Mouse (Mus musculus): ENCODE measurements around the gene Top3b. TPM values are rescaled to one million over a fixed set of nuclear protein-coding genes. Genes with fewer than 3 reads are reported as not detected.
"Not testable (repeated sequence)": the region's sequence is repeated elsewhere in the genome, so short reads cannot be mapped to it uniquely, and the experiment has no call there.

Top3b gene
- total RNA-seq (2021): 10 to 100 TPM; 39.6 to 42.8 TPM

DNA sequence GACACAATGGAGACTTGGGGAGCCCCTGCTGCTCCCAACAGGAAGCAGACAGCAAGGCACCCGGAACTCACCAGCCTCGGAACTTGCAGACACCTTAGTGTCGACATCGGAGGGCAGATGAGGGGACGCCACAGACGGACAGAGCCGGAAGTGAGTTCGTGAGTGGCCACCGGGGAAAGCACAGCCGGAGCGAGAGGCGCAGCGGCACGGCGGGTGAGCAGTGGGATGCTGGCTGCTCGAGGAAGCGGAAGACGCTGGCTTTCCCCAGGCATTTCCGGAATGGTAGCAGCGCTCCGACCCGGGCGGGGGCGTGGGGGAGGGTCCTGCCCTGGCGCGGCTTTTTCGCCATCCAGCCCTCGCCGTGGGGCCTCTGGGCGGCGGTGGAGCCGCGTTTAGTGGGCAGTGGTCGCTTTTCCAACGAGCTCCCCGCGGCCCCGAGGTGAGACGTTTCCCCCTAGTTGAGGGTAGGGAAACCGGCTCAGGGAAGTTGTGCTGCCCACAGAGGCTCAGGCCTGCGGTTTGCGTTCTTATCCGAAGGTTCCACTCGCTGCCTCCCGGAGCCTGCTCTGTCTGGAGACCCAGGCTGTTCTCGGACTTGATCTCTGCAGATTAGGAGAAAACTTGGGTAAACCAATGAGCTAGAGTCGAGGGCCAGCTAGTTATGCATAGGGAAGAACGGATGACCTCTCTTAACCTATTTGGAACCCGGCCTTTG, at the start of gene Top3b, which contains the start of gene Vpreb1:
Gene Top3b, plus strand, starts transcription at position 120 of the 715 bp plus-strand sequence.
Gene Vpreb1, minus strand, starts transcription at position 227 of the 715 bp plus-strand sequence.
- intact Hi-C loops (cut with DNase I): loop anchor here (2.0 kb wide), 1 partner anchor 26 kb away; the partner anchor contains the start of gene Ppm1f
- peak; percentile 91 to 93 for DNase-seq

GRCm38 (mm10) chr16:16825476-16825875, 45.1 kb upstream of the Top3b start:
- intact Hi-C loops (cut with DNase I): no loop called here
- DNase-seq: no peak

DNA sequence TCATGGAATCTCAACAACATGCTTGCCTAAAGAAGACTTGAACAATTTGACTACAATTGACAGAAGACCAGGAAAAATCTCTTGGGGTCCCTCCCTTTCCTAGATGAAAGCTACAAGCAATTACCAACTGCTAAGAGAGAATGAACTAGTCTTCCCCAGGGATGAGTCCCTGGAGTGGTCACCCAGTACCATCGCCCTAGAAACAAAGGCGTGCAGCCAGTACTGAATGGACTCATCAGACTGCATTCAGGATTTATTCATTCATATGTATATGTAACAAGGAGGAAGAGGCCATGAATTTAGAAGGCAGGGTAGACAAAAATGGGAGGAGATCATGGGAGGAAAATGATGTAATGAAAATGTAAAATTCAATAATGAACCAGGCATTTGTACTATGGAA, 44.3 kb upstream of the Top3b start:
- intact Hi-C loops (cut with DNase I): no loop called here
- DNase-seq: no peak

- intact Hi-C loops (cut with DNase I): no loop called here
- peak; percentile 27 to 47 for DNase-seq
These were observed 41.5 kb upstream of the Top3b start, which contains the start of gene Spag6l for GRCm38 (mm10) chr16:16828757-16829615. Gene Spag6l (minus strand): TSS chr16:16829456.

GRCm38 (mm10) chr16:16829671-16830070, 40.9 kb upstream of the Top3b start:
- intact Hi-C loops (cut with DNase I): no loop called here
- no peak for DNase-seq

DNA sequence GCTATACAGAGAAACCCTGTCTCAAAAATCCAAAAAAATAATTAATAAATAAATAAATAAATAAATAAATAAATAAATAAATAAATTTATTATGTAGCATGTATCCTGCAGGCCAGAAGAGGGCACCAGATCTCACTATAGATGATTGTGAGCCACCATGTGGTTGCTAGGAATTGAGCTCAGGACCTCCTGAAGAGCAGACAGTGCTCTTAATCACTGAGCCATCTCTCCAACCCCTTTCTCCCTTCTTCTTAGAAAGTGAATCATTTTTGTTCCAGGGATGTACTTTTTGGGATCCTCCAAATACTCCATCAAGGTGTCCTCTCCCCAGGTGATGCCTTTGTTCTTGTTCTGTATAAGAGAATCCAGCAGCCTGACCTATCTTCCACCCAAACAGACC, 21.3 kb upstream of the Top3b start:
- no peak for DNase-seq
- intact Hi-C loops (cut with DNase I): no loop called here

GRCm38 (mm10) chr16:16852411-16852810, 18.1 kb upstream of the Top3b start:
- intact Hi-C loops (cut with DNase I): no loop called here
- DNase-seq: no peak

- intact Hi-C loops (cut with DNase I): loop anchor here (1.0 kb wide), 1 partner anchor 57 kb away; no protein-coding TSS in a partner anchor
These were observed 15.7 kb upstream of the Top3b start for GRCm38 (mm10) chr16:16854836-16855235.

DNA sequence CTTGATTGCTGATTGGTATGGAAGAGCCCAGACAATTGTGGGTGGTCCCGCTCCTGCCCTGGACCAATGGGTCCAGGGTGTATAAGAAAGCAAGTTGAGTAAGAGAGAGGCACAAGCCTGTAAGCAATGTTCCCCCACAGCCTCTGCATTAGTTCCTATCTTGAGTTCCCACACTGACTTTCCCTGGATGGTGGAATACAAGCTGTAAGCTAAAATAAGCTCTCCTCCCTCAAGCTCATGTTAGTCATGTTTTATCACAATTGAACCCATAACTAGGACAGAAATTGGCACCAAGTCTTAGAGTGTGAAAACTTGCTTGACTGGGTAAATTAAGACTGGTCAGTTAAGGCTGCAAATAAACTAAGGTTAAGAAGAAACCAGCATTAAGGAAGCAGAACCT, 15.0 kb upstream of the Top3b start:
- intact Hi-C loops (cut with DNase I): loop anchor here (1.0 kb wide), 1 partner anchor 57 kb away; no protein-coding TSS in a partner anchor

More at GRCm38 (mm10) chr16:16854836-16855235, 15.7 kb upstream of the Top3b start:
- peak; percentile 58 to 75 for DNase-seq

DNA sequence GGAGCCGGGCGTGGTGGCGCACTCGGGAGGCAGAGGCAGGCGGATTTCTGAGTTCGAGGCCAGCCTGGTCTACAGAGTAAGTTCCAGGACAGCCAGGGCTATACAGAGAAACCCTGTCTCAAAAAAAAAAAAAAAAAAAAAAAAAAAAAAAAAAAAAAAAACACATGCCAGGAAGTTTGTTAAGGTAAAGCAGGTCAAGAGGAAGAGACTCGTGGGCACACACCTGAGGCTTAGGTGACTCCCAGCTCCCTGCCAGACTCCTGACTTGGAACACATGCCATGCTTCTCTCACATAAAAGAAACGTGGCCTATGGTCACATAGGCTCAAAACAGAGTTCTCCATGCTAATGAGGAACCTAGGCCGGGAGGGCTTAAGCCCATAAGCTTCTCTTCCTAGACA, 14.5 kb upstream of the Top3b start:
- intact Hi-C loops (cut with DNase I); DNase-seq: not testable (repeated sequence)

More for the DNA sequence above, 15.0 kb upstream of the Top3b start:
- no peak for DNase-seq

- intact Hi-C loops (cut with DNase I): no loop called here
- DNase-seq: no peak
These were observed 13.6 kb upstream of the Top3b start for GRCm38 (mm10) chr16:16856731-16857476.

GRCm38 (mm10) chr16:16862288-16862687, 8.2 kb upstream of the Top3b start:
- intact Hi-C loops (cut with DNase I): no loop called here
- DNase-seq: no peak

DNA sequence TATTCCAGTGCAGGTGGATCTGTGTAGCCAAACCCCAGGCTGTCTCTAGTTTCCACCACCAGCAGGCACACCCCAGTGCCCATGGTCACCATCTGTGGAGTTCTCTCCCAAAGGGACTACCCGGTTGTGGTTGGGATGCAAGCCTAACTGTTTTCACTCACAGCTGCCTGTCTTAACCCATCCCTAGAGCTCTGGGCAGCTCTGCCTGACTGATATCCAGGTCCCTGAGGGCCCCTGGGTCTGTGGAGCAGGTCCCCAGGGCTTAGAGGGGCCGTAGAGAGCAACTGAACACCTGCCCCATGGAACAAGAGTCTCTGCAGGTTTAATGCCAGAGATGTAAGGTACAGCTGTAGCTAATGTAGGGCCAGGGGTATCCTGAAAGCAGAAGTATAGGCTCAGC, 6.6 kb upstream of the Top3b start, which contains the start of gene Igll1:
Gene Igll1, minus strand, starts transcription at position 8 of the 400 bp plus-strand sequence.
- intact Hi-C loops (cut with DNase I): no loop called here
- DNase-seq: no peak

- intact Hi-C loops (cut with DNase I): no loop called here
- no peak for DNase-seq
These were observed 5.3 kb upstream of the Top3b start for GRCm38 (mm10) chr16:16865217-16865616.

DNA sequence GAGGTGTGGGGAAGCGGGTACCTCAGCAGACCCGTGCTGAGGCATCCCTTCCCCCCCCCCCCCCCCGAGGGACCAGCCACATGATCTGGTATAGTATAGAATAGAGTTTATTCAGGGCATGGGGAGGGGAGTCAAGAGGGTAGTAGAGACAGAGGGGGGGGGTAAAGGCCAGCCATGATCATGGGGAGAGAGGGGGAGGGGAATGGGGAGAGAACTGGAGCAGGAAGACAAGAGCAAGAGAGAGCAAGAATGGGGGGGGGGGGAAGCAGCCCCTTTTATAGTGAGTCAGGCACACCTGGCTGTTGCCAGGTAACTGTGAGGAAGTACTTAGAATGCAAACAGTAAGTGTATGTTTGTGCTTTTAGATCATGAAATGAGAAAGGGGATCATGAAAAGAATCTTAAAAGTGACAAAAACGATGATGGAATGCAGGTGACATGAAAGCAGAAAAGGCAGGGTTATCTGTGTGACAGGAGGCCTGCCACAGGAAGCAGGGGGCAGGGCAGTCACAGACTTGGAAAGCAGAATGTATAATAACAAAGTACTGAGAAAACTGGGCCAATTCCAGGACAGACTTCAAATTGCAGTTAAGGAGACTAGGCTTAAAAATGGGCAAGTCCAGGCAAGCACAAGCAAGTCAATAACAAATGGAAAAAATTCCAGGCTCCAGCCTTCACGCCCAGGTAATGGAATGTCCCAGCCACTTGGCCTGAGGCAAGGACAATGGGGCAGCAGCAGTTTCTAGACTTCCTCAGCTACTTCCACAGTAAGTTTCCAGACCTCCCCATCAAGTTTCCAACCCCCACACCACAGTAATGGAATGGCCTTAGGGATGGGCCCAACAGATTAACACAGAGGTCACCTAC, 4.6 kb upstream of the Top3b start:
- DNase-seq: peak; percentile 22 to 35
- intact Hi-C loops (cut with DNase I): no loop called here

- DNase-seq: no peak
- intact Hi-C loops (cut with DNase I): loop anchor here (2.0 kb wide), 1 partner anchor 27 kb away; the partner anchor contains the start of gene Ppm1f
These were observed 307 bp upstream of the Top3b start for GRCm38 (mm10) chr16:16870241-16870616.

- intact Hi-C loops (cut with DNase I): no loop called here
- no peak for DNase-seq
These were observed 8.5 kb downstream of the Top3b start for GRCm38 (mm10) chr16:16879025-16879424.

DNA sequence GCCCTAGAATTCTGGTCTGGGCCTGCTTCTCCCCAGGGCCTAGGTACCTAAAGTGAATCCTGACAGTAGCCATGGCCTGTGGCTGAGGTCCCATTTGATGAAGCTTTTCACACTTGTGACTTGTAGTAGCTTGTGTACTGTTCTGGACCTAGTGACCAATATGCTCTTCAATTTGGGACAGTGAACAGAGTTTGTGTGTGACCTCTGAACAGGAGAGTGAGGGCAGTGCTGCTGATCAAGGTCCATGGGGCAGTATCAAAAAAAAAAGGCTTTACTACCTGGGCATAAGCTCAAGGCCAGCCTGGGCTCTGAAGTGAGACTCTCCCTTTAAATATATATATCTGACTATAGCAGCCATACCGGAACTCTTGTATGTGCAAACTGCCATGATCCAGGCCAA, 17.8 kb downstream of the Top3b start:
- no peak for DNase-seq
- intact Hi-C loops (cut with DNase I): no loop called here

DNA sequence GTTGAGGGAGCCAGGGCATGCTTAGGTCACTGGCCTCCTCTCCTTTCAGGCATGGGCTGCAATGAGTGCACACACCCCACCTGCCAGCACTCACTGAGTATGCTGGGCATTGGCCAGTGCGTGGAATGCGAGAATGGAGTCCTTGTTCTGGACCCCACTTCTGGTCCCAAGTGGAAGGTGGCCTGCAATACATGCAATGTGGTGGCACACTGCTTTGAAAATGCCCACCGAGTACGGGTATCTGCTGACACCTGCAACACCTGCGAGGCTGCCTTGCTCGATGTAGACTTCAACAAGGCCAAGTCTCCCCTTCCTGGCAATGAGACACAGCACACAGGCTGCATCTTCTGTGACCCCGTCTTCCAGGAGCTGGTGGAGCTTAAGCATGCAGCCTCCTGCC, 21.8 kb downstream of the Top3b start:
- intact Hi-C loops (cut with DNase I): loop anchor here (10.0 kb wide), 1 partner anchor 382 kb away; the partner anchor contains the start of gene Tmem191c
- no peak for DNase-seq

All from heart, postnatal 10 days (tissue).